Mouse (Mus musculus): ENCODE data around the gene Yipf3. TPM values are rescaled to one million over a fixed set of nuclear protein-coding genes. Genes with fewer than 3 reads are reported as not detected.

Gene Yipf3
- polyA plus RNA-seq, 1 experiment from 2014 or later, result 135 TPM

GRCm38 (mm10) chr17:46236067-46236466 is 11.8 kb upstream of the Yipf3 start:
- H3K9ac ChIP-seq (ENCODE audit: low read depth, low read length), result no peak overlapping the region
- no peaks in the 10 kb centered on the region for H3K27me3 ChIP-seq (replicated peaks; ENCODE audit: control insufficient read depth, insufficient read depth, low read length)
- H3K27ac ChIP-seq (replicated peaks; ENCODE audit: low read depth, low read length), result no peak overlapping the region
- no peak overlapping the region for H3K4me3 ChIP-seq (ENCODE audit: low read depth, low read length)
- peaks cover 84% of the 10 kb centered on the region for H3K36me3 ChIP-seq (ENCODE audit: control insufficient read depth, insufficient read depth, low read length)
- no peak for DNase-seq (ENCODE audit: low spot score)
- no peaks in the 10 kb centered on the region for H3K9me3 ChIP-seq (ENCODE audit: control insufficient read depth, low read length)
- H3K4me2 ChIP-seq (ENCODE audit: low read depth, low read length), result no peak overlapping the region
- ATAC-seq (ENCODE audit: low read depth), result no peak
- WGBS, result 79% methylated on average over 1 of the region's 1 CpGs
- H3K4me1 ChIP-seq (ENCODE audit: control insufficient read depth, insufficient read depth, low read length), result no peaks in the 10 kb centered on the region

GRCm38 (mm10) chr17:46237079-46237478 is 10.8 kb upstream of the Yipf3 start:
- Histone ChIP-seq H3K4me1 (ENCODE audit: control insufficient read depth, insufficient read depth, low read length) (no peaks in the 10 kb centered on the region), H3K9ac (ENCODE audit: low read depth, low read length) (no peak overlapping the region), H3K36me3 (ENCODE audit: control insufficient read depth, insufficient read depth, low read length) (peaks cover 87% of the 10 kb centered on the region), H3K27me3 (replicated peaks; ENCODE audit: control insufficient read depth, insufficient read depth, low read length) (no peaks in the 10 kb centered on the region), H3K27ac (replicated peaks; ENCODE audit: low read depth, low read length) (no peak overlapping the region), H3K4me3 (ENCODE audit: low read depth, low read length) (no peak overlapping the region), H3K4me2 (ENCODE audit: low read depth, low read length) (no peak overlapping the region), H3K9me3 (ENCODE audit: control insufficient read depth, low read length) (no peaks in the 10 kb centered on the region)
- WGBS, result 92% methylated on average over 6 of the region's 6 CpGs
- DNase-seq (ENCODE audit: low spot score) (no peak), ATAC-seq (ENCODE audit: low read depth) (no peak)

- Histone ChIP-seq H3K36me3 (ENCODE audit: control insufficient read depth, insufficient read depth, low read length) (peaks cover 91% of the 10 kb centered on the region), H3K4me2 (ENCODE audit: low read depth, low read length) (no peak overlapping the region), H3K4me3 (ENCODE audit: low read depth, low read length) (no peak overlapping the region), H3K27me3 (replicated peaks; ENCODE audit: control insufficient read depth, insufficient read depth, low read length) (no peaks in the 10 kb centered on the region), H3K4me1 (ENCODE audit: control insufficient read depth, insufficient read depth, low read length) (no peaks in the 10 kb centered on the region), H3K9me3 (ENCODE audit: control insufficient read depth, low read length) (no peaks in the 10 kb centered on the region), H3K27ac (replicated peaks; ENCODE audit: low read depth, low read length) (no peak overlapping the region), H3K9ac (ENCODE audit: low read depth, low read length) (no peak overlapping the region)
- ATAC-seq (ENCODE audit: low read depth) (no peak), DNase-seq (ENCODE audit: low spot score) (no peak)
- 81% methylated on average over 5 of the region's 5 CpGs for WGBS
Observed at GRCm38 (mm10) chr17:46237480-46237879, 10.4 kb upstream of the Yipf3 start.

GRCm38 (mm10) chr17:46239516-46240114 is 8.3 kb upstream of the Yipf3 start:
- no peak overlapping the region for H3K27ac ChIP-seq (replicated peaks; ENCODE audit: low read depth, low read length)
- H3K4me2 ChIP-seq (ENCODE audit: low read depth, low read length), result no peak overlapping the region
- ATAC-seq (ENCODE audit: low read depth), result no peak
- no peaks in the 10 kb centered on the region for H3K9me3 ChIP-seq (ENCODE audit: control insufficient read depth, low read length)
- whole genome bisulfite sequencing, result 97% methylated on average over 14 of the region's 15 CpGs
- no peak for DNase-seq (ENCODE audit: low spot score)
- H3K9ac ChIP-seq (ENCODE audit: low read depth, low read length), result no peak overlapping the region
- H3K36me3 ChIP-seq (ENCODE audit: control insufficient read depth, insufficient read depth, low read length), result peaks cover 92% of the 10 kb centered on the region
- no peak overlapping the region for H3K4me3 ChIP-seq (ENCODE audit: low read depth, low read length)
- no peaks in the 10 kb centered on the region for H3K4me1 ChIP-seq (ENCODE audit: control insufficient read depth, insufficient read depth, low read length)
- no peaks in the 10 kb centered on the region for H3K27me3 ChIP-seq (replicated peaks; ENCODE audit: control insufficient read depth, insufficient read depth, low read length)

GRCm38 (mm10) chr17:46241471-46241870 is 6.4 kb upstream of the Yipf3 start:
- 77% methylated on average over 11 of the region's 11 CpGs for WGBS
- Histone ChIP-seq H3K4me1 (ENCODE audit: control insufficient read depth, insufficient read depth, low read length) (no peaks in the 10 kb centered on the region), H3K27ac (replicated peaks; ENCODE audit: low read depth, low read length) (no peak overlapping the region), H3K4me3 (ENCODE audit: low read depth, low read length) (no peak overlapping the region), H3K9me3 (ENCODE audit: control insufficient read depth, low read length) (no peaks in the 10 kb centered on the region), H3K9ac (ENCODE audit: low read depth, low read length) (no peak overlapping the region), H3K27me3 (replicated peaks; ENCODE audit: control insufficient read depth, insufficient read depth, low read length) (no peaks in the 10 kb centered on the region), H3K36me3 (ENCODE audit: control insufficient read depth, insufficient read depth, low read length) (peaks cover 99% of the 10 kb centered on the region), H3K4me2 (ENCODE audit: low read depth, low read length) (no peak overlapping the region)
- ATAC-seq (ENCODE audit: low read depth), result no peak
- no peak for DNase-seq (ENCODE audit: low spot score)

- Histone ChIP-seq H3K9ac (ENCODE audit: low read depth, low read length) (no peak overlapping the region), H3K4me3 (ENCODE audit: low read depth, low read length) (no peak overlapping the region), H3K27ac (replicated peaks; ENCODE audit: low read depth, low read length) (no peak overlapping the region), H3K36me3 (ENCODE audit: control insufficient read depth, insufficient read depth, low read length) (peaks cover 94% of the 10 kb centered on the region), H3K9me3 (ENCODE audit: control insufficient read depth, low read length) (no peaks in the 10 kb centered on the region), H3K27me3 (replicated peaks; ENCODE audit: control insufficient read depth, insufficient read depth, low read length) (no peaks in the 10 kb centered on the region), H3K4me1 (ENCODE audit: control insufficient read depth, insufficient read depth, low read length) (peaks cover 7% of the 10 kb centered on the region), H3K4me2 (ENCODE audit: low read depth, low read length) (no peak overlapping the region)
- WGBS, result 87% methylated on average over 13 of the region's 13 CpGs
- no peak for ATAC-seq (ENCODE audit: low read depth)
- no peak for DNase-seq (ENCODE audit: low spot score)
Observed at GRCm38 (mm10) chr17:46242274-46242673, 5.6 kb upstream of the Yipf3 start.

- 87% methylated on average over 4 of the region's 4 CpGs for WGBS
- H3K27ac ChIP-seq (replicated peaks; ENCODE audit: low read depth, low read length), result no peak overlapping the region
Observed at GRCm38 (mm10) chr17:46242993-46243392, 4.9 kb upstream of the Yipf3 start.

GRCm38 (mm10) chr17:46243624-46244023 is 4.3 kb upstream of the Yipf3 start:
- no peaks in the 10 kb centered on the region for H3K9me3 ChIP-seq (ENCODE audit: control insufficient read depth, low read length)
- H3K36me3 ChIP-seq (ENCODE audit: control insufficient read depth, insufficient read depth, low read length), result peaks cover 81% of the 10 kb centered on the region
- no peak overlapping the region for H3K27ac ChIP-seq (replicated peaks; ENCODE audit: low read depth, low read length)
- peaks cover 8% of the 10 kb centered on the region for H3K4me1 ChIP-seq (ENCODE audit: control insufficient read depth, insufficient read depth, low read length)
- no peak overlapping the region for H3K9ac ChIP-seq (ENCODE audit: low read depth, low read length)
- WGBS, result 69% methylated on average over 2 of the region's 2 CpGs
- no peak overlapping the region for H3K4me3 ChIP-seq (ENCODE audit: low read depth, low read length)
- DNase-seq (ENCODE audit: low spot score) (no peak), ATAC-seq (ENCODE audit: low read depth) (no peak)
- H3K4me2 ChIP-seq (ENCODE audit: low read depth, low read length), result no peak overlapping the region
- no peaks in the 10 kb centered on the region for H3K27me3 ChIP-seq (replicated peaks; ENCODE audit: control insufficient read depth, insufficient read depth, low read length)

More at GRCm38 (mm10) chr17:46242993-46243392, 4.9 kb upstream of the Yipf3 start:
- ATAC-seq (ENCODE audit: low read depth) (no peak), DNase-seq (ENCODE audit: low spot score) (no peak)
- Histone ChIP-seq H3K9me3 (ENCODE audit: control insufficient read depth, low read length) (no peaks in the 10 kb centered on the region), H3K4me1 (ENCODE audit: control insufficient read depth, insufficient read depth, low read length) (peaks cover 7% of the 10 kb centered on the region), H3K4me3 (ENCODE audit: low read depth, low read length) (no peak overlapping the region), H3K9ac (ENCODE audit: low read depth, low read length) (no peak overlapping the region), H3K27me3 (replicated peaks; ENCODE audit: control insufficient read depth, insufficient read depth, low read length) (no peaks in the 10 kb centered on the region), H3K4me2 (ENCODE audit: low read depth, low read length) (no peak overlapping the region), H3K36me3 (ENCODE audit: control insufficient read depth, insufficient read depth, low read length) (peaks cover 87% of the 10 kb centered on the region)

- H3K27me3 ChIP-seq (replicated peaks; ENCODE audit: control insufficient read depth, insufficient read depth, low read length), result no peaks in the 10 kb centered on the region
- no peak for DNase-seq (ENCODE audit: low spot score)
- H3K4me1 ChIP-seq (ENCODE audit: control insufficient read depth, insufficient read depth, low read length), result peaks cover 16% of the 10 kb centered on the region
- ATAC-seq (ENCODE audit: low read depth), result no peak
- peaks cover 78% of the 10 kb centered on the region for H3K36me3 ChIP-seq (ENCODE audit: control insufficient read depth, insufficient read depth, low read length)
- H3K9me3 ChIP-seq (ENCODE audit: control insufficient read depth, low read length), result no peaks in the 10 kb centered on the region
- H3K9ac ChIP-seq (ENCODE audit: low read depth, low read length), result no peak overlapping the region
- no peak overlapping the region for H3K4me2 ChIP-seq (ENCODE audit: low read depth, low read length)
- no peak overlapping the region for H3K4me3 ChIP-seq (ENCODE audit: low read depth, low read length)
- H3K27ac ChIP-seq (replicated peaks; ENCODE audit: low read depth, low read length), result no peak overlapping the region
- WGBS, result 78% methylated on average over 10 of the region's 10 CpGs
Observed at GRCm38 (mm10) chr17:46244579-46244978, 3.3 kb upstream of the Yipf3 start.

All from embryonic facial prominence, embryonic 14.5 days (tissue).